Mouse (Mus musculus) kidney, postnatal 0 days (tissue): Measurements from ENCODE around the gene Tbc1d9b. TPM values are rescaled to one million over a fixed set of nuclear protein-coding genes. Genes with fewer than 3 reads are reported as not detected.
A peak's percentile ranks its signal among the peaks of the same experiment; 100 is the strongest.
"Not testable (repeated sequence)": the region's sequence is repeated elsewhere in the genome, so short reads cannot be mapped to it uniquely, and the experiment has no call there.

Experiments
- ATAC-seq: fragments of 200-750 bp; cut with Nextera tagmentation; replicated peaks from 2 replicates; pipeline ENCODE4 v1.8.0; 2017; ENCODE audit warnings: low read depth, moderate number of reproducible peaks, moderate TSS enrichment, moderate library complexity; ENCODE audit not compliant: low FRiP score
- DNase-seq: peaks from one replicate; pipeline ENCODE4 v3.0.0-alpha.2; 2016; ENCODE audit warnings: low spot score
- H3K27ac ChIP-seq: fragments of 300-500 bp; sonication (generic); 2 replicates; pipeline ENCODE4 v1.5.1; 2014; ENCODE audit warnings: mild to moderate bottlenecking
- H3K27me3 ChIP-seq: fragments of 300-500 bp; sonication (generic); 2 replicates; pipeline ENCODE4 v1.6.1; 2014; ENCODE audit warnings: low read length, mixed read lengths; ENCODE audit not compliant: insufficient read depth
- H3K36me3 ChIP-seq: fragments of 300-500 bp; sonication (generic); 2 replicates; pipeline ENCODE4 v1.6.1; 2014; ENCODE audit warnings: low read length, mixed read lengths; ENCODE audit not compliant: insufficient read depth
- H3K4me1 ChIP-seq: fragments of 300-500 bp; sonication (generic); replicated peaks from 2 replicates; pipeline ENCODE4 v1.6.1; 2014; ENCODE audit warnings: antibody characterized with exemption, low read length, mixed read lengths; ENCODE audit not compliant: insufficient read depth
- H3K4me2 ChIP-seq: fragments of 300-500 bp; sonication (generic); 2 replicates; pipeline ENCODE4 v1.6.1; 2014; ENCODE audit warnings: mild to moderate bottlenecking, low read length, moderate library complexity, mixed read lengths
- H3K4me3 ChIP-seq: fragments of 300-500 bp; sonication (generic); replicated peaks from 2 replicates; pipeline ENCODE4 v1.5.1; 2014; ENCODE audit warnings: low read depth, low read length
- H3K9ac ChIP-seq: fragments of 300-500 bp; sonication (generic); 2 replicates; pipeline ENCODE4 v1.6.1; 2014; ENCODE audit warnings: low read depth, low read length
- H3K9me3 ChIP-seq: fragments of 300-500 bp; sonication (generic); replicated peaks from 2 replicates; pipeline ENCODE4 v1.6.1; 2016; ENCODE audit warnings: low read length, inconsistent platforms, mixed read lengths
- CTCF ChIP-seq: IDR thresholded peaks from 2 replicates; pipeline ENCODE4 v1.5.1; 2016; ENCODE audit warnings: antibody characterized with exemption, low read depth, mild to moderate bottlenecking, moderate library complexity
- WGBS: fragments of 180-500 bp; shearing (Covaris S2); extraction: QIAGEN DNeasy Blood & Tissue Kit; methylation state at CpG from one replicate; pipeline ENCODE4 v1.1.7; 2014; 5-methylcytosine and 5-hydroxymethylcytosine counted together
- polyA plus RNA-seq: library from polyadenylated mRNA; unstranded; fragments of >200 nt; fragmentation: Nextera tagmentation; extraction: Ambion mirVana; gene quantifications from 2 replicates; pipeline ENCODE4 v1.2.1, GENCODE M21; 2015

Gene Tbc1d9b
- polyA plus RNA-seq, 1 experiment from 2014 or later, result 28.5 TPM

DNA sequence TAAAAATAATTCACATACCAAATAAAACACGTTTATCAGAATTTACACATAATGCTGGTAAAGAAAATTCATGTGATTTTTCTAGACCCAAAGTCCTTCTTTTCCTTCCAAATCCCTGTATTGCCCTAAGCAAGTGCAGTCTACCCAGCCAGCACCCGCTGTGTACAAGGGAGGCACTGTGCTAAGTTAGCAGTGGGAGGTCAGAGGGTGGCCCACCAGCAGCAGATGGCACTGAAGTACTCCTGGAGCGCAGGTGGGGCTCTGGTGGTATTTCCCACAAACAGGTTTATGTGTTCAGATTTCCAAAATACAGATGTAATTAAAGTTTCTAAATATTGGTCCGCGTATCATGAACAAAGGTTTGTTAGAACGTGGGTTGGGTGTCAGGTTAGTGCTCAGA lies 34.1 kb upstream of the Tbc1d9b start:
- TF ChIP-seq CTCF, result no peak
- ATAC-seq (no peak), DNase-seq (no peak)
- no peaks in the 10 kb centered on the region for H3K27me3 ChIP-seq
- no peak overlapping the region for H3K27ac ChIP-seq
- H3K4me1 ChIP-seq, result no peaks in the 10 kb centered on the region
- H3K9me3 ChIP-seq, result no peaks in the 10 kb centered on the region
- H3K4me3 ChIP-seq, result no peak overlapping the region
- no peak overlapping the region for H3K9ac ChIP-seq
- H3K4me2 ChIP-seq, result no peak overlapping the region
- peaks cover 8% of the 10 kb centered on the region; the same call in 1 of the 2 replicates for H3K36me3 ChIP-seq
- WGBS, result 93% methylated on average over 6 of the region's 6 CpGs

DNA sequence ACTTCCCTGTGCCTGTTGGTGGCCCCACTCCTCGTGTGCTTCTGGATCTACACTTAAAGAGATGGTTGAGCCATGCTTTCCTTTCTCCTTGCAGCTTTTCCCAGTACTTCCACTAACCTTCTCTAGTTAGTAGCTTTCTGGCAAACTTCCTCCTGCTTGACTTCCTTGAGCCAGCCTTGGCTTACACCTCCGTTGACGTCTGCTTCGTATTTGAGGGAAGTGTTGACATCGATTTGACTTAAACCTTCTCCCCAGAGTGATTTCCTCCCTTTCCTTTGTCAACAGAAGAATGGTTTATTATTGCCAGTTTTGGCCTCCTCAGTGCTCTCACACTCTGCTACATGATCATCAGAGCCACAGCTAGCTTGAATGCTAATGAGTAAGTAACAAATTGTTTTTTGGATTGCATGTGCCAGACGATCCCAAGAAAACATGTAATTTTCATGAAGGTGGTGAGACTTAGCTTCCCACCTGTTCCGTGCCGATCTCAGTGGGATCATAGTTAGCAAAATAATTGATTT lies 32.2 kb upstream of the Tbc1d9b start:
- ATAC-seq (no peak), DNase-seq (no peak)
- TF ChIP-seq CTCF, result no peak
- Histone ChIP-seq H3K9me3 (no peaks in the 10 kb centered on the region), H3K36me3 (peaks cover 8% of the 10 kb centered on the region; the same call in 1 of the 2 replicates), H3K27me3 (no peaks in the 10 kb centered on the region), H3K27ac (0 out of 2 replicates have a peak overlapping the region, but pooled peaks have one; percentile 6), H3K4me3 (no peak overlapping the region), H3K9ac (no peak overlapping the region), H3K4me2 (no peak overlapping the region), H3K4me1 (no peaks in the 10 kb centered on the region)
- 72% methylated on average over 8 of the region's 8 CpGs for WGBS

DNA sequence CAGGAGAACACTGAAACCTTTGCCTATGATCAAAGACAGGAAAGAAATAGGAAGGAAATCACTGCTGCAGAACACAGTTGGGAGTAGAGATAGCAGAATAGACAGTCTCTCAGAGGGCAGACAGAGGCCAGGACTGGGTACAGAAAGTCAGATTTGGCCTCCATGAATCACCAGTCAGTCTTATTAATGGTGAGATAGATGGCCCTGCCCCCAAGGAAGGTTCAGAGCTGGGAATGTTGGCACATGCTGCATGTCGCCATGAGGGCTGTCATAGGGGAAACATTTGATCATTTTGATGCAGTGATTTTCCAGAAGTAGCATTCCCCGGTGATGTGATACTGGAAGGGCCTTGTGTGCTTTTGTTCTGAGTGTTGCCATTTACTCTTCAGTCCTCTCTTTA lies 31.5 kb upstream of the Tbc1d9b start:
- ATAC-seq, result no peak
- Histone ChIP-seq H3K9me3 (no peaks in the 10 kb centered on the region), H3K4me3 (no peak overlapping the region), H3K9ac (no peak overlapping the region), H3K27ac (no peak overlapping the region), H3K4me2 (no peak overlapping the region), H3K4me1 (no peaks in the 10 kb centered on the region), H3K36me3 (peaks cover 8% of the 10 kb centered on the region; the same call in 1 of the 2 replicates), H3K27me3 (no peaks in the 10 kb centered on the region)
- peak; percentile 38 for DNase-seq
- no peak for TF ChIP-seq CTCF
- WGBS, result 65% methylated on average over 2 of the region's 2 CpGs

DNA sequence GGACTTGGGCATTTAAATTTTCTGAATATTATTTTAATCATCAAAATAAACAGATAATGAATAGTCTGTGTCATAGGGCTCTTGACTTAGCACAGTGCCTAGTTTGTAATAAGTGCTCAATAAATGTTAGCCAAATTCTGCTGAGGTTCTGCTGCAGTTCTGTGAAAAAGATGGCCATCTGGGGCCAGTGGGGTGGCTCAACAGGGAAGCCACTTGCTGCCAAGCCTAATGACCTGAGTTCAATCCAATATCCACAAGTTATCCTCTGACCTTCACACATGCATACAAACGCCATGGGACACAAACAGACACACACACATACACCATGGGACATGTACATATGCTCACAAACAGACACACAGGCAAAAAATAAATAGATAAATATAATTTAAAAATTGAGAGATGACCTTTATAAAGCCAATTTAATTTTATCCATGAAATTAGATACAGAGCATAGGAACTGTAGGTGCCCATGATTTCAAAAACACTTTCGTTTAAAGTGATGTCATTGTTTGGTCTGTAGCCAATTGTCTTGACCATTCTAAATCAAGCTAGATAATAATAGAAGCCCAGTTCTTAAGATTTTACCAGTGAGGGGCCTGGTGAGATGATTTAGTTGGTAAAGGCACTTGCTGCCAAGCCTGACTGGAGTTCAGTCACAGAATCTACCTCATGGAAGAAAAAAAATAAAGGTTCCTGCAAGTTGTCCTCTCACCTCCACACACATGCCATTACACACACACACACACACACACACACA lies 30.5 kb upstream of the Tbc1d9b start:
- H3K4me2 ChIP-seq, result no peak overlapping the region
- no peak overlapping the region for H3K9ac ChIP-seq
- no peak overlapping the region for H3K4me3 ChIP-seq
- no peak for ATAC-seq
- H3K9me3 ChIP-seq, result no peaks in the 10 kb centered on the region
- 86% methylated on average over 2 of the region's 2 CpGs for WGBS
- no peak for TF ChIP-seq CTCF
- no peaks in the 10 kb centered on the region for H3K4me1 ChIP-seq
- DNase-seq, result no peak
- H3K27me3 ChIP-seq, result no peaks in the 10 kb centered on the region
- H3K27ac ChIP-seq, result no peak overlapping the region
- H3K36me3 ChIP-seq, result peaks cover 4% of the 10 kb centered on the region; the same call in 1 of the 2 replicates

DNA sequence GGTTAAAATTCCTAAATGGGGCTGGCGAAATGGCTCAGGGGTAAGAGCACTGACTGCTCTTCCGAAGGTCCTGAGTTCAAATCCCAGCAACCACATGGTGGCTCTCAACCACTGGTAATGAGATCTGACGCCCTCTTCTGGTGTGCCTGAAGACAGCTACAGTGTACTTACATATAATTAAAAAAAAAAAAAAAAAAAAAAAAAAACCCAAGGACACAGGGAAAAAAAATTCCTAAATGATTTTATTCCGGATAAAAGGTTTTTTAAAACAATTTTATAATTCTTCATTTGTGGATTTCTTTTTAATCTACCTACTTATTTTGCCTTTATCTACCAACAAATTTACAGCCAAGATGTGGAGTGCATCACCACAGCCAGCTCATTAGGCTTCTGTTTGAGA lies 29.2 kb upstream of the Tbc1d9b start:
- H3K4me3 ChIP-seq, H3K4me2 ChIP-seq, H3K27me3 ChIP-seq, ATAC-seq, H3K4me1 ChIP-seq, H3K36me3 ChIP-seq, H3K27ac ChIP-seq, H3K9ac ChIP-seq, DNase-seq, H3K9me3 ChIP-seq: not testable (repeated sequence)
- 0 out of 2 replicates have a peak, but pooled peaks have one; percentile 2 for TF ChIP-seq CTCF
- 93% methylated on average over 4 of the region's 4 CpGs for WGBS

DNA sequence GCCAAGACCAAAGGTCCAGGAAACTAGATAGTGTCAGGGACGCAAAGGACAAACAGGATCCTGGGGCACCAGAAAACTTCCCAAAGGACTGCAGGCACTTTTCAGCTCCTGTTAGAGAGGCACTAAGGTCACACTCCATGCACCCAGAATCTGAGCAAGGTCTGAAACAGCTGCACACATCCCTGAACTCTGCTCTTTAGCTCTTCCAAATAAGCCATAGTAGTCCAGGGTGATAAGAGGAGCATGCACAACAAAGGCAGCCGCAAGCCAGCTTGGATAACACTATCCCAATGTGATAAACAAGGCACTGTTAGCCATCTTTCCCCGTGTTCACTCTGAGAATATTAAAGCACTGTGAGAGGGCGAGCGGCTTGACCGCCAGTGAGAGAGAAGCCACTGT lies 27.2 kb upstream of the Tbc1d9b start:
- Histone ChIP-seq H3K4me2 (no peak overlapping the region), H3K27me3 (no peaks in the 10 kb centered on the region), H3K36me3 (no peaks in the 10 kb centered on the region), H3K27ac (no peak overlapping the region), H3K4me3 (no peak overlapping the region), H3K4me1 (no peaks in the 10 kb centered on the region), H3K9ac (no peak overlapping the region), H3K9me3 (no peaks in the 10 kb centered on the region)
- 86% methylated on average over 6 of the region's 6 CpGs for WGBS
- TF ChIP-seq CTCF, result no peak
- ATAC-seq (no peak), DNase-seq (no peak)
